Mouse (Mus musculus) lung, adult 18-20 months (tissue): ENCODE measurements around the gene Radil.

Experiments
- DNase-seq, 2 experiments: peaks; one replicate each; pipeline ENCODE4 v3.0.0; 2022; ENCODE audit warnings: mixed read lengths in 2 of 2

Radil gene

GRCm38 (mm10) chr5:142444791-142445531 lies 105.9 kb downstream of the Radil start:
- peak in 1 of 2 experiments; percentile 57 for DNase-seq

- DNase-seq = no peak
Observed at GRCm38 (mm10) chr5:142443994-142444393, 106.9 kb downstream of the Radil start.

- DNase-seq = peak in 1 of 2 experiments; percentile 34
Observed at GRCm38 (mm10) chr5:142443514-142443913, 107.4 kb downstream of the Radil start.

GRCm38 (mm10) chr5:142442045-142442440 lies 108.9 kb downstream of the Radil start:
- no peak for DNase-seq

- DNase-seq = no peak
Observed at GRCm38 (mm10) chr5:142441332-142442044, 109.4 kb downstream of the Radil start.

GRCm38 (mm10) chr5:142440451-142441147 lies 110.3 kb downstream of the Radil start:
- peak; percentile 99 to 100 for DNase-seq

- no peak for DNase-seq
Observed at GRCm38 (mm10) chr5:142439911-142440432, 110.9 kb downstream of the Radil start.

GRCm38 (mm10) chr5:142438380-142438938 lies 112.4 kb downstream of the Radil start:
- DNase-seq = peak in 1 of 2 experiments; percentile 44

GRCm38 (mm10) chr5:142435736-142436135 lies 115.2 kb downstream of the Radil start:
- DNase-seq = no peak
